Comparison of ENCODE assay signal across 17 mouse cellular contexts in genomic region chr2:150858724-150859487, GRCm38 (mm10). TPM values are rescaled to one million over a fixed set of nuclear protein-coding genes. Genes with fewer than 3 reads are reported as not detected.
DNase-seq lines count a peak whose midpoint lies in the region; ATAC-seq and TF ChIP-seq lines count a peak whose summit lies in the region.
"Had no signal": no experiment of that assay in that cellular context is flagged by ENCODE, and none has a peak within 500 bp of the region (broad histone marks: within the 10 kb centered on the region; RNA-seq: fewer than 3 reads in every experiment).

No protein-coding gene starts in this region.

- H3K36me3 ChIP-seq in kidney, embryonic 14.5 days (ENCODE audit: control insufficient read depth, insufficient read depth, low read length), result no peaks in the 10 kb centered on the region
- H3K36me3 ChIP-seq in intestine, postnatal 0 days (ENCODE audit: control insufficient read depth, insufficient read depth), result no peaks in the 10 kb centered on the region
- no peaks in the 10 kb centered on the region for H3K36me3 ChIP-seq in stomach, embryonic 16.5 days (ENCODE audit: control insufficient read depth, insufficient read depth, low read length)
- H3K36me3 ChIP-seq: forebrain, embryonic 15.5 days; limb, embryonic 10.5 days; midbrain, embryonic 15.5 days had no signal

- H3K9me3 ChIP-seq in kidney, embryonic 14.5 days (ENCODE audit: control insufficient read depth, low read length), result no peaks in the 10 kb centered on the region
- H3K9me3 ChIP-seq in intestine, postnatal 0 days (ENCODE audit: control insufficient read depth), result no peaks in the 10 kb centered on the region
- H3K9me3 ChIP-seq in stomach, embryonic 16.5 days (replicated peaks; ENCODE audit: control insufficient read depth, low read length), result no peaks in the 10 kb centered on the region
- H3K9me3 ChIP-seq: forebrain, embryonic 15.5 days; limb, embryonic 10.5 days; midbrain, embryonic 15.5 days had no signal

- H3K4me2 ChIP-seq in kidney, embryonic 14.5 days (replicated peaks; ENCODE audit: low read depth, low read length), result no peak overlapping the region
- peak overlapping the region; percentile 45 for H3K4me2 ChIP-seq in intestine, postnatal 0 days (replicated peaks; ENCODE audit: low read depth)
- H3K4me2 ChIP-seq in stomach, embryonic 16.5 days (ENCODE audit: low read depth, low read length), result no peak overlapping the region
- H3K4me2 ChIP-seq: forebrain, embryonic 15.5 days; liver, embryonic 11.5 days; midbrain, embryonic 15.5 days had no signal

- TF ChIP-seq CTCF in intestine, postnatal 0 days (IDR thresholded peaks at IDR 0.05; ENCODE audit: low read depth), result no peak

- no peak overlapping the region for H3K4me3 ChIP-seq in kidney, embryonic 14.5 days (ENCODE audit: low read length)
- H3K4me3 ChIP-seq in intestine, postnatal 0 days (ENCODE audit: low read depth, low read length), result no peak overlapping the region
- H3K4me3 ChIP-seq in stomach, embryonic 16.5 days (replicated peaks; ENCODE audit: low read length), result no peak overlapping the region
- H3K4me3 ChIP-seq: forebrain, embryonic 15.5 days; limb, embryonic 10.5 days; midbrain, embryonic 15.5 days had no signal

- H3K9ac ChIP-seq in kidney, embryonic 14.5 days (ENCODE audit: low read depth, low read length), result no peak overlapping the region
- H3K9ac ChIP-seq in intestine, postnatal 0 days (ENCODE audit: low read depth, low read length), result no peak overlapping the region
- H3K9ac ChIP-seq in stomach, embryonic 16.5 days (ENCODE audit: low read length), result no peak overlapping the region
- H3K9ac ChIP-seq: forebrain, embryonic 15.5 days; midbrain, embryonic 15.5 days had no signal

- H3K27ac ChIP-seq in kidney, embryonic 14.5 days (ENCODE audit: low read depth, low read length), result no peak overlapping the region
- peak overlapping the region; percentile 47; the same call in 1 of the 2 replicates for H3K27ac ChIP-seq in intestine, postnatal 0 days (ENCODE audit: low read depth, low read length)
- peak overlapping the region; percentile 21 for H3K27ac ChIP-seq in stomach, embryonic 16.5 days (ENCODE audit: low read length)
- H3K27ac ChIP-seq: forebrain, embryonic 15.5 days; limb, embryonic 10.5 days; midbrain, embryonic 15.5 days had no signal

- no peaks in the 10 kb centered on the region for H3K4me1 ChIP-seq in kidney, embryonic 14.5 days (ENCODE audit: control insufficient read depth, insufficient read depth, low read length)
- no peaks in the 10 kb centered on the region for H3K4me1 ChIP-seq in intestine, postnatal 0 days (replicated peaks; ENCODE audit: control insufficient read depth, insufficient read depth, low read length)
- no peaks in the 10 kb centered on the region for H3K4me1 ChIP-seq in stomach, embryonic 16.5 days (ENCODE audit: control insufficient read depth, insufficient read depth, low read length)
- H3K4me1 ChIP-seq: forebrain, embryonic 15.5 days; limb, embryonic 10.5 days had no signal

- no peak for ATAC-seq in kidney, embryonic 14.5 days (ENCODE audit: low FRiP score, low TSS enrichment)
- peak; percentile 98 for ATAC-seq in intestine, postnatal 0 days
- ATAC-seq in stomach, embryonic 16.5 days (ENCODE audit: insufficient read depth, low FRiP score), result no peak; the same call in 1 of the 2 replicates
- ATAC-seq: forebrain, embryonic 15.5 days; midbrain, embryonic 15.5 days had no signal

- peak; percentile 66 for DNase-seq in kidney, adult 11 months
- DNase-seq in kidney, postnatal 10 days, result peak; percentile 34
- DNase-seq in lung, adult 18-20 months, result no peak
- DNase-seq in gastrocnemius, postnatal 10 days, result no peak
- no peak for DNase-seq in right cerebral cortex, postnatal 10 days (ENCODE audit: low spot score in 2 of 2)
- DNase-seq: adrenal gland, postnatal 10 days; cerebellum, adult 11 months; cerebellum, postnatal 14 days; heart, adult 18-20 months; thymus, postnatal 4 days had no signal

- no peaks in the 10 kb centered on the region for H3K27me3 ChIP-seq in kidney, embryonic 14.5 days (ENCODE audit: control insufficient read depth, insufficient read depth, low read length)
- H3K27me3 ChIP-seq in intestine, postnatal 0 days (replicated peaks; ENCODE audit: control insufficient read depth, insufficient read depth, low read length), result no peaks in the 10 kb centered on the region
- no peaks in the 10 kb centered on the region for H3K27me3 ChIP-seq in stomach, embryonic 16.5 days (ENCODE audit: control insufficient read depth, insufficient read depth, low read length)
- H3K27me3 ChIP-seq: forebrain, embryonic 15.5 days; midbrain, embryonic 15.5 days had no signal

- 60% methylated on average over 9 of the region's 9 CpGs for WGBS in kidney, embryonic 14.5 days
- WGBS in intestine, postnatal 0 days, result 43% methylated on average over 9 of the region's 9 CpGs
- WGBS in stomach, embryonic 16.5 days, result 67% methylated on average over 9 of the region's 9 CpGs

RNA-seq across cellular contexts. Expression of gene Abhd12, which starts 45.6 kb away (rescaled TPM):
- polyA plus RNA-seq in kidney, embryonic 14.5 days (2014; fragmentation: Nextera tagmentation; extraction: Ambion mirVana), result 46.7 and 72.0 TPM in 2 replicates
- polyA plus RNA-seq in intestine, postnatal 0 days (2015; fragmentation: Nextera tagmentation; extraction: Ambion mirVana), result 40.5 and 41.5 TPM in 2 replicates
- 57.8 and 67.9 TPM in 2 replicates for polyA plus RNA-seq in stomach, embryonic 16.5 days (2015; fragmentation: Nextera tagmentation; extraction: Ambion mirVana)
- total RNA-seq in gastrocnemius, postnatal 10 days (2021), result 10 to 100 TPM; 28.0 to 32.3 TPM

RNA-seq across cellular contexts. Expression of gene Gins1, which starts 46.3 kb away (rescaled TPM):
- polyA plus RNA-seq in kidney, embryonic 14.5 days (2014; fragmentation: Nextera tagmentation; extraction: Ambion mirVana), result 62.8 and 77.8 TPM in 2 replicates
- 9.1 and 9.7 TPM in 2 replicates for polyA plus RNA-seq in intestine, postnatal 0 days (2015; fragmentation: Nextera tagmentation; extraction: Ambion mirVana)
- 22.1 and 25.4 TPM in 2 replicates for polyA plus RNA-seq in stomach, embryonic 16.5 days (2015; fragmentation: Nextera tagmentation; extraction: Ambion mirVana)
- total RNA-seq in gastrocnemius, postnatal 10 days (2021), result 1 to 10 TPM; 3.6 to 4.5 TPM

Comparison
In these comparisons a context has a peak if more than half of its experiments do, and no peak if none do; other contexts are left out.
1. DNase-seq: peak in kidney, adult 11 months (single experiment) and kidney, postnatal 10 days (single experiment); none in lung, adult 18-20 months (0 of 2), gastrocnemius, postnatal 10 days (single experiment) and right cerebral cortex, postnatal 10 days (0 of 2).